Mouse (Mus musculus) urinary bladder, adult 2 months (tissue): Measurements from ENCODE around the gene Otulinl. TPM values are rescaled to one million over a fixed set of nuclear protein-coding genes. Genes with fewer than 3 reads are reported as not detected.

Experiments
- DNase-seq: peaks from one replicate; pipeline ENCODE4 v3.0.0; 2022; ENCODE audit warnings: low spot score
- polyA plus RNA-seq: library from polyadenylated mRNA; depleted of rRNA; stranded (reverse); fragments of >200 nt; gene quantifications from 2 replicates; pipeline ENCODE4 v1.2.3, GENCODE M21; 2012

The Otulinl gene
- polyA plus RNA-seq, 1 experiment = 14.9 TPM

- no peak for DNase-seq
These were observed 24.8 kb downstream of the Otulinl start for GRCm38 (mm10) chr15:27656626-27657025.

GRCm38 (mm10) chr15:27655015-27655414, 26.4 kb downstream of the Otulinl start:
- DNase-seq = no peak

GRCm38 (mm10) chr15:27647686-27648085, 33.7 kb downstream of the Otulinl start:
- DNase-seq = no peak

- no peak for DNase-seq
These were observed 34.7 kb downstream of the Otulinl start for GRCm38 (mm10) chr15:27646665-27647064.

GRCm38 (mm10) chr15:27645250-27645649, 36.1 kb downstream of the Otulinl start:
- DNase-seq = no peak

GRCm38 (mm10) chr15:27642895-27643294, 38.5 kb downstream of the Otulinl start:
- no peak for DNase-seq

GRCm38 (mm10) chr15:27641171-27641570, 40.2 kb downstream of the Otulinl start:
- no peak for DNase-seq

- DNase-seq = no peak
These were observed 47.2 kb downstream of the Otulinl start for GRCm38 (mm10) chr15:27633941-27634900.

GRCm38 (mm10) chr15:27630601-27631383, 50.6 kb downstream of the Otulinl start, which contains the start of gene Otulin:
Gene Otulin, minus strand, starts transcription at chr15:27630693.
- peak; percentile 99 for DNase-seq

- DNase-seq = no peak
These were observed 51.4 kb downstream of the Otulinl start for GRCm38 (mm10) chr15:27629800-27630600.

GRCm38 (mm10) chr15:27629046-27629445, 52.3 kb downstream of the Otulinl start:
- no peak for DNase-seq

- DNase-seq = no peak
These were observed 53.6 kb downstream of the Otulinl start for GRCm38 (mm10) chr15:27627794-27628193.

GRCm38 (mm10) chr15:27626314-27626713, 55.1 kb downstream of the Otulinl start:
- no peak for DNase-seq

GRCm38 (mm10) chr15:27625890-27626255, 55.5 kb downstream of the Otulinl start:
- no peak for DNase-seq

- DNase-seq = no peak
These were observed 56.1 kb downstream of the Otulinl start for GRCm38 (mm10) chr15:27625014-27625889.

GRCm38 (mm10) chr15:27623286-27623685, 58.1 kb downstream of the Otulinl start:
- no peak for DNase-seq

GRCm38 (mm10) chr15:27620475-27621185, 60.7 kb downstream of the Otulinl start:
- DNase-seq = no peak

- no peak for DNase-seq
These were observed 61.7 kb downstream of the Otulinl start for GRCm38 (mm10) chr15:27619683-27620082.

GRCm38 (mm10) chr15:27618778-27619533, 62.4 kb downstream of the Otulinl start:
- DNase-seq = no peak
